Mouse (Mus musculus): ENCODE measurements around the gene Fam53a.
A peak's percentile ranks its signal among the peaks of the same experiment; 100 is the strongest.

Gene Fam53a

GRCm38 (mm10) chr5:33630615-33631014, 1.2 kb upstream of the Fam53a start:
- peak; percentile 49 for DNase-seq

- no peak for DNase-seq
Observed at GRCm38 (mm10) chr5:33630061-33630460, 626 bp upstream of the Fam53a start.

GRCm38 (mm10) chr5:33628820-33629300, 575 bp downstream of the Fam53a start:
- DNase-seq, result peak; percentile 77

GRCm38 (mm10) chr5:33627968-33628367, 1.5 kb downstream of the Fam53a start:
- DNase-seq, result peak; percentile 40

GRCm38 (mm10) chr5:33623766-33624165, 5.7 kb downstream of the Fam53a start:
- no peak for DNase-seq

- DNase-seq, result no peak
Observed at GRCm38 (mm10) chr5:33622671-33623070, 6.8 kb downstream of the Fam53a start.

- DNase-seq, result no peak
Observed at GRCm38 (mm10) chr5:33614391-33614790, 15.0 kb downstream of the Fam53a start.

GRCm38 (mm10) chr5:33611795-33612194, 17.6 kb downstream of the Fam53a start:
- DNase-seq, result peak; percentile 49

- no peak for DNase-seq
Observed at GRCm38 (mm10) chr5:33609226-33609625, 20.2 kb downstream of the Fam53a start.

- no peak for DNase-seq
Observed at GRCm38 (mm10) chr5:33607434-33607833, 22.0 kb downstream of the Fam53a start.

- DNase-seq, result no peak
Observed at GRCm38 (mm10) chr5:33606631-33607030, 22.8 kb downstream of the Fam53a start.

- DNase-seq, result no peak
Observed at GRCm38 (mm10) chr5:33605314-33605713, 24.1 kb downstream of the Fam53a start.

- DNase-seq, result no peak
Observed at GRCm38 (mm10) chr5:33593620-33594019, 35.8 kb downstream of the Fam53a start.

- peak; percentile 74 for DNase-seq
Observed at GRCm38 (mm10) chr5:33589221-33589888, 40.1 kb downstream of the Fam53a start.

- DNase-seq, result no peak
Observed at GRCm38 (mm10) chr5:33588066-33588465, 41.4 kb downstream of the Fam53a start.

GRCm38 (mm10) chr5:33587498-33588058, 41.9 kb downstream of the Fam53a start:
- no peak for DNase-seq

- no peak for DNase-seq
Observed at GRCm38 (mm10) chr5:33580336-33580735, 49.1 kb downstream of the Fam53a start.

GRCm38 (mm10) chr5:33574207-33574606, 55.2 kb downstream of the Fam53a start:
- DNase-seq, result no peak

- no peak for DNase-seq
Observed at GRCm38 (mm10) chr5:33565886-33566285, 63.5 kb downstream of the Fam53a start.

GRCm38 (mm10) chr5:33556277-33556995, 73.0 kb downstream of the Fam53a start:
- no peak for DNase-seq
